Mouse (Mus musculus) cerebellum, adult 2 months (tissue): ENCODE results near the gene Eef2.

Source experiments
- CTCF ChIP-seq: fragments of 200-500 bp; IDR thresholded peaks from 2 replicates; pipeline ENCODE4 v1.5.1; 2011; ENCODE audit warnings: low read depth, mild to moderate bottlenecking, control low read depth, low read length, moderate library complexity, borderline replicate concordance; ENCODE audit not compliant: insufficient read depth
- POLR2A ChIP-seq: fragments of 200-500 bp; IDR thresholded peaks from 2 replicates; pipeline ENCODE4 v1.6.1; 2011; ENCODE audit warnings: low read length, control low read depth, borderline replicate concordance; ENCODE audit not compliant: insufficient read depth

DNA sequence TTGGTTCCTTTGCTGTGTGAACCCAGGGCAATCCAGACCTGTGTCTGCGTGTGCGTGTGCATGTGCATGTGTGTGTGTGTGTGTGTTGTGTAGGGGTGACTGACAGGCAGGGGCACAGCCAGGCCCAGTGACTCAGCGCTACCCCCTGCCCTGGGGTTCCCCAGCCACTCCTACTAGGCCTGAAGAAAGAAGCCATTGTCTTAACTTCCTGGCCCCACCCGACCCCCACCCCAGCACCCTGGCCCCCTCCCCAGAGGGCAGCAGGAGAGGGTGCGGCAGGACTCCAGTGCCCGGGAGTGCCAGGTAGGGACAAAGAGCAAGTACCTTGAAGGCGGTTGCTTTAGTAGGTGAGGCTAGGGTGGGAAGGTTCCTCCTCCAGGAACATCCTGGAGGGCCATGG is 30.7 kb upstream of the Eef2 start:
- TF ChIP-seq POLR2A (no peak), CTCF (no peak)
